Mouse (Mus musculus) c-Kit-positive CD71-negative TER-119-negative erythroid progenitor cells, embryonic 14.5 days (primary cell): ENCODE measurements at regions not wholly inside any gene's neighbourhood (a gene's known extent, or its start where the extent isn't known, plus 50 kb on each side); places are given as distances from the start of the nearest gene placed in this dataset.
A peak's percentile ranks its signal among the peaks of the same experiment; 100 is the strongest.

ENCODE experiments used
- DNase-seq: peaks from one replicate; pipeline ENCODE4 v3.0.0-alpha.2; 2013; ENCODE audit warnings: low read depth

- DNase-seq: no peak
Observed at GRCm38 (mm10) chr8:92732229-92732628, 58.1 kb downstream of the Irx6 start.

- no peak for DNase-seq
Observed at GRCm38 (mm10) chr8:92735646-92736045, 61.6 kb downstream of the Irx6 start.

- no peak for DNase-seq
Observed at GRCm38 (mm10) chr8:92738080-92738479, 64.0 kb downstream of the Irx6 start.

- no peak for DNase-seq
Observed at GRCm38 (mm10) chr8:92740286-92740808, 66.3 kb downstream of the Irx6 start.

- no peak for DNase-seq
Observed at GRCm38 (mm10) chr8:92741836-92742235, 67.7 kb downstream of the Irx6 start.

- DNase-seq: no peak
Observed at GRCm38 (mm10) chr8:92743108-92743507, 69.0 kb downstream of the Irx6 start.

- DNase-seq: no peak
Observed at GRCm38 (mm10) chr8:92747086-92747485, 73.0 kb downstream of the Irx6 start.

- DNase-seq: no peak
Observed at GRCm38 (mm10) chr8:92747951-92748350, 73.9 kb downstream of the Irx6 start.

- DNase-seq: no peak
Observed at GRCm38 (mm10) chr8:92759848-92760247, 67.2 kb upstream of the Mmp2 start.

GRCm38 (mm10) chr8:92760933-92761332 lies 66.2 kb upstream of the Mmp2 start:
- no peak for DNase-seq

GRCm38 (mm10) chr8:92761959-92762600 lies 65.0 kb upstream of the Mmp2 start:
- DNase-seq: no peak

GRCm38 (mm10) chr8:92771856-92772650 lies 55.0 kb upstream of the Mmp2 start:
- DNase-seq: peak; percentile 10

- no peak for DNase-seq
Observed at GRCm38 (mm10) chr8:92772826-92773225, 54.3 kb upstream of the Mmp2 start.

- DNase-seq: no peak
Observed at GRCm38 (mm10) chr8:92775186-92775585, 51.9 kb upstream of the Mmp2 start.

- no peak for DNase-seq
Observed at GRCm38 (mm10) chr8:92777106-92777505, 50.0 kb upstream of the Mmp2 start.
